ENCODE assay signal across 8 mouse cellular contexts in the genomic region with DNA sequence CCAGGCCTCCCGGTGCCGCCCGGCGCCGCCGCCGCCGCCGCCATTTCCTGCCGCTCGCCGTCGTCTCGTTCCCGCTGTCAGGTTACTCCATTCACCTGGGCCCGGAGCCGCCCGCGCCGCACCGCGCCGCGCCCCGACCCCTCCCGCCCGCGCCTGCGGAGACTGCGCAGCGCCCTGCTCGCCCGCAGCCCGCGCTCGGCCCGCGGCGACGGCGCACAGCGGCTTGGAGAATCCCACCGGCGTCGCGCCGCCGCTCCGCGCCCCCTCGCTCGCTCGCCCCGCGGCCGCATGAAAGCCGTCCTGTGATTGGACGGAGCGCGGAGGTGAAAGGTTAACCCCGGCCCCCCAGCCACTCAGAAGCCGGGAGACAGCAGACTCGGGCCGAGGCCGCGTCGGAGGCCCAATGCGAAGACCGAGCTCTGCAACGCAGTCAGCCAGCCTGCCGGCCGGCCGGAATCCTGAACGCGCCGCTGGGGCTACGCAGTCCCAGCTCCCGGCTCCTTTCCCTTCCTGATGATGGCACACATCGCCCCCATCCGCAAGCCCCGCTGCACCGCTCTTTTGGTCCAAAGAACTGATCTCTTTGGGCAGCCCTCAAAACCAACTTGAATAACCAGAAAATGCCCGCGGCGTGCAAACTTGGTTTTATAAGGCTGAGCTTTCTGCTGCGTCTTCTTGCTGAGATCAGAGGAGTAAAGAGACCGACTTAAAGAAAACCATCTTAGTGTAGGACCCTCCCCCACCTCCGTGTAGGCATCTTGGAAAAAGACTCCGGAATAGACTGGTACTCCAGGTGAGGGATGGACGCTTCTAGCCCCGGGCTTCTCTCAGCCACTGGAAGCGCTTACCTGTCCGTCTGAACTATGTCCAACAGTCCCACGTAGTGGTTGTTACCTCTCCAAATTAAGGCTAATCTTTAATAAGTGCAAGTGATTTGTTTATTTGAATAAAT. TPM values are rescaled to one million over a fixed set of nuclear protein-coding genes. Genes with fewer than 3 reads are reported as not detected.
DNase-seq lines count a peak whose midpoint lies in the region; ATAC-seq lines count a peak whose summit lies in the region.

Dicer1 (minus strand) TSS at position 139 of the 952 bp plus-strand sequence.

- H3K9ac ChIP-seq in hindbrain, embryonic 16.5 days (ENCODE audit: low read depth, low read length): peak within 1 kb of the TSS; percentile 97

- H3K4me2 ChIP-seq in hindbrain, embryonic 16.5 days (ENCODE audit: low read length): peak within 1 kb of the TSS; percentile 80

- H3K27me3 ChIP-seq in hindbrain, embryonic 16.5 days (replicated peaks; ENCODE audit: control insufficient read depth, insufficient read depth, low read length): no peaks in the 10 kb centered on the region

- H3K4me3 ChIP-seq in hindbrain, embryonic 16.5 days (ENCODE audit: low read length): peak within 1 kb of the TSS; percentile 85
- H3K4me3 ChIP-seq in macrophage (ENCODE audit: inconsistent target): peak within 1 kb of the TSS; percentile 59

- H3K9me3 ChIP-seq in hindbrain, embryonic 16.5 days (ENCODE audit: control insufficient read depth, low read length): no peaks in the 10 kb centered on the region

- peak; percentile 94 for DNase-seq in T-cell, adult 2 months (ENCODE audit: low spot score)
- peak; percentile 98 to 100 for DNase-seq in cerebellum, postnatal 36 days
- DNase-seq in gastrocnemius, adult 18-20 months (ENCODE audit: low spot score): peak; percentile 98
- DNase-seq in left cerebral cortex, adult 18-20 months (ENCODE audit: low spot score in 2 of 2): peak; percentile 98 to 99
- DNase-seq in right cerebral cortex, adult 18-20 months: peak; percentile 98
- DNase-seq in urinary bladder, postnatal 10 days (ENCODE audit: low spot score): peak; percentile 96

- H3K27ac ChIP-seq in hindbrain, embryonic 16.5 days (ENCODE audit: low read depth, low read length): peak within 1 kb of the TSS; percentile 89
- H3K27ac ChIP-seq in macrophage: no peak within 1 kb of the TSS

- peaks cover 31% of the 10 kb centered on the region for H3K4me1 ChIP-seq in hindbrain, embryonic 16.5 days (ENCODE audit: control insufficient read depth, insufficient read depth, low read depth, low read length)

- H3K36me3 ChIP-seq in hindbrain, embryonic 16.5 days (ENCODE audit: control insufficient read depth, insufficient read depth, low read length): no peaks in the 10 kb centered on the region
- no peaks in the 10 kb centered on the region for H3K36me3 ChIP-seq in macrophage (ENCODE audit: inconsistent target)

- ATAC-seq in hindbrain, embryonic 16.5 days: peak; percentile 96

- WGBS in hindbrain, embryonic 16.5 days: under 1% methylated on average over 62 of the region's 94 CpGs
- WGBS in macrophage (ENCODE audit: missing documents): 2% methylated on average over 64 of the region's 94 CpGs

- peaks cover 43% of the 10 kb centered on the region for H3K79me2 ChIP-seq in macrophage (ENCODE audit: inconsistent target)

RNA-seq across cellular contexts. Expression of gene Dicer1, which starts in this region (rescaled TPM):
- 10 to 100 TPM; 34.0 to 37.7 TPM for total RNA-seq in gastrocnemius, adult 18-20 months (2021)
- polyA plus RNA-seq in hindbrain, embryonic 16.5 days (2015; fragmentation: Nextera tagmentation; extraction: Ambion mirVana): 23.0 and 30.1 TPM in 2 replicates
- total RNA-seq in left cerebral cortex, adult 18-20 months (2021): 10 to 100 TPM; 37.0 to 38.2 TPM
- 100 to 1,000 TPM in 1 of 26 experiments, 10 to 100 TPM in 25; 22.9 to 100 (median 74.1) TPM for total RNA-seq in macrophage (2018; cell fraction: chromatin; rRNA removed)
- 10 to 100 TPM; 15.3 to 35.2 (median 25.9) TPM for total RNA-seq in macrophage (2018; cell fraction: cytosol; rRNA removed)
- total RNA-seq in macrophage (2018; cell fraction: nucleus; rRNA removed): 100 to 1,000 TPM in 1 of 26 experiments, 10 to 100 TPM in 25; 20.5 to 101 (median 49.6) TPM
- polyA plus RNA-seq in macrophage (2018): 16.0 to 20.5 TPM (median 20.3 TPM) in 3 replicates
